Mouse (Mus musculus): ENCODE results near the gene Zc3h12b. TPM values are rescaled to one million over a fixed set of nuclear protein-coding genes. Genes with fewer than 3 reads are reported as not detected.

Zc3h12b gene
- polyA plus RNA-seq, 1 experiment from 2014 or later = 3.1 TPM

GRCm38 (mm10) chrX:95968594-95968965 lies 257.1 kb downstream of the Zc3h12b start:
- DNase-seq (ENCODE audit: low spot score, missing footprints) (peak; percentile 95), ATAC-seq (ENCODE audit: low FRiP score) (peak; percentile 92)
- Histone ChIP-seq H3K36me3 (ENCODE audit: control insufficient read depth, insufficient read depth, low read length) (no peaks in the 10 kb centered on the region), H3K4me2 (peak overlapping the region; percentile 54), H3K4me1 (ENCODE audit: control insufficient read depth, insufficient read depth, low read length) (no peaks in the 10 kb centered on the region), H3K27ac (ENCODE audit: low read depth, low read length) (peak overlapping the region; percentile 91), H3K9ac (ENCODE audit: low read length) (peak overlapping the region; percentile 67), H3K27me3 (ENCODE audit: control insufficient read depth, insufficient read depth, low read length) (no peaks in the 10 kb centered on the region), H3K9me3 (ENCODE audit: control insufficient read depth, low read length) (no peaks in the 10 kb centered on the region), H3K4me3 (ENCODE audit: low read depth, low read length) (peak overlapping the region; percentile 34)
- 23% methylated on average over 6 of the region's 6 CpGs for WGBS

GRCm38 (mm10) chrX:95969116-95969515 lies 257.6 kb downstream of the Zc3h12b start:
- Histone ChIP-seq H3K27ac (ENCODE audit: low read depth, low read length) (peak overlapping the region; percentile 44; the same call in 1 of the 2 replicates), H3K4me1 (ENCODE audit: control insufficient read depth, insufficient read depth, low read length) (no peaks in the 10 kb centered on the region), H3K27me3 (ENCODE audit: control insufficient read depth, insufficient read depth, low read length) (no peaks in the 10 kb centered on the region), H3K4me2 (no peak overlapping the region; the same call in 1 of the 2 replicates), H3K9ac (ENCODE audit: low read length) (no peak overlapping the region; the same call in 1 of the 2 replicates), H3K4me3 (ENCODE audit: low read depth, low read length) (no peak overlapping the region), H3K9me3 (ENCODE audit: control insufficient read depth, low read length) (no peaks in the 10 kb centered on the region), H3K36me3 (ENCODE audit: control insufficient read depth, insufficient read depth, low read length) (no peaks in the 10 kb centered on the region)
- DNase-seq (ENCODE audit: low spot score, missing footprints) = no peak
- no peak for ATAC-seq (ENCODE audit: low FRiP score)
- WGBS = 38% methylated on average over 5 of the region's 6 CpGs

- no peaks in the 10 kb centered on the region for H3K36me3 ChIP-seq (ENCODE audit: control insufficient read depth, insufficient read depth, low read length)
- no peak overlapping the region for H3K27ac ChIP-seq (ENCODE audit: low read depth, low read length)
- ATAC-seq (ENCODE audit: low FRiP score) (no peak), DNase-seq (ENCODE audit: low spot score, missing footprints) (no peak)
- H3K4me3 ChIP-seq (ENCODE audit: low read depth, low read length) = no peak overlapping the region
- H3K9me3 ChIP-seq (ENCODE audit: control insufficient read depth, low read length) = no peaks in the 10 kb centered on the region
- 70% methylated on average over 9 of the region's 9 CpGs for WGBS
- no peak overlapping the region for H3K4me2 ChIP-seq
- H3K4me1 ChIP-seq (ENCODE audit: control insufficient read depth, insufficient read depth, low read length) = no peaks in the 10 kb centered on the region
- no peak overlapping the region for H3K9ac ChIP-seq (ENCODE audit: low read length)
- no peaks in the 10 kb centered on the region for H3K27me3 ChIP-seq (ENCODE audit: control insufficient read depth, insufficient read depth, low read length)
Measured at GRCm38 (mm10) chrX:95969936-95970335, 258.5 kb downstream of the Zc3h12b start.

Other genes with a start within 250 kb of the Zc3h12b start
- 0.22 TPM in 1 of 2 replicates, not detected in the other for gene Asb12, start 153.7 kb upstream of the Zc3h12b start, polyA plus RNA-seq (2014; fragmentation: Nextera tagmentation; extraction: Ambion mirVana)
- not detected in 2 replicates for gene Pfn5, start 153.6 kb upstream of the Zc3h12b start, polyA plus RNA-seq (2014; fragmentation: Nextera tagmentation; extraction: Ambion mirVana)
- 50.6 and 54.7 TPM in 2 replicates for gene Zc4h2, start 53.2 kb upstream of the Zc3h12b start, polyA plus RNA-seq (2014; fragmentation: Nextera tagmentation; extraction: Ambion mirVana)
- 40.6 and 46.5 TPM in 2 replicates for gene Las1l, start 245.3 kb downstream of the Zc3h12b start, polyA plus RNA-seq (2014; fragmentation: Nextera tagmentation; extraction: Ambion mirVana)